In the genomic region with DNA sequence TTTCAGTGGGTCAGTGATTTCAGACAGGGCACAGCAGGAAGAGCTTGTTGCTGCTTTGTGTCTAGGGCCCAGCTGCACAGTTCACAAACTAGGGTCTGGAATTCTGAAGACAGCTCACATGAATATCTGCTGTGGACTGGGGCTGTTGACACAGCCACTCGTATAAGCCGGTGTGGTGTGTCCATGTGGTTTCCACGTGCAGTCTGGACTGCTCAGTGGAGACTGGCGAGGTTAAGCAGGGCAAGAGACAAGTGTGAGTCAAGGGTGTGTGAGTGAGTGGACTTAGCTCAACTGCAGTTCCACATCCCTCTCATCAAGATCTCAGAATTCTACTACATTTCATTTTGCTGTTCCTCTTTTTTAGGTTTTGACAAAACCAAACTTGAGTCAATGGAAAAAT, we compare ENCODE assay signal across 21 mouse cellular contexts. TPM values are rescaled to one million over a fixed set of nuclear protein-coding genes. Genes with fewer than 3 reads are reported as not detected.
"Had no signal": no experiment of that assay in that cellular context is flagged by ENCODE, and none has a peak within 500 bp of the region (broad histone marks: within the 10 kb centered on the region; RNA-seq: fewer than 3 reads in every experiment).

No protein-coding gene starts in this region.

- H3K4me2 ChIP-seq: limb, embryonic 13.5 days; liver, embryonic 11.5 days; liver, embryonic 15.5 days; lung, embryonic 14.5 days; neural tube, embryonic 12.5 days; stomach, embryonic 15.5 days had no signal

- H3K27me3 ChIP-seq: limb, embryonic 13.5 days; liver, embryonic 15.5 days; neural tube, embryonic 12.5 days; stomach, embryonic 15.5 days had no signal

- DNase-seq: kidney, adult 11 months; kidney, postnatal 10 days; left cerebral cortex, postnatal 4 days; lung, embryonic 14.5 days; lung, postnatal 4 days; midbrain, embryonic 14.5 days; right cerebral cortex, postnatal 14 days; thymus, postnatal 14 days had no signal

- H3K4me1 ChIP-seq: limb, embryonic 13.5 days; liver, embryonic 15.5 days; midbrain, embryonic 10.5 days; neural tube, embryonic 12.5 days; stomach, embryonic 15.5 days had no signal

- H3K9me3 ChIP-seq: limb, embryonic 13.5 days; liver, embryonic 15.5 days; midbrain, embryonic 10.5 days; neural tube, embryonic 12.5 days; stomach, embryonic 15.5 days had no signal

- H3K27ac ChIP-seq: layer of hippocampus, adult 2 months; limb, embryonic 13.5 days; liver, embryonic 15.5 days; midbrain, embryonic 10.5 days; neural tube, embryonic 12.5 days; stomach, embryonic 15.5 days had no signal

- H3K9ac ChIP-seq: limb, embryonic 13.5 days; liver, embryonic 15.5 days; lung, embryonic 14.5 days; neural tube, embryonic 12.5 days; stomach, embryonic 15.5 days had no signal

- H3K4me3 ChIP-seq: layer of hippocampus, adult 2 months; limb, embryonic 13.5 days; liver, embryonic 15.5 days; midbrain, embryonic 10.5 days; myocyte; neural tube, embryonic 12.5 days; stomach, embryonic 15.5 days had no signal

RNA-seq across cellular contexts. Expression of gene AY074887, which starts 58.7 kb away (rescaled TPM):
- total RNA-seq: layer of hippocampus, adult 2 months; layer of hippocampus, postnatal 14 days; left cerebral cortex, adult 18-20 months; left cerebral cortex, postnatal 10 days; left cerebral cortex, postnatal 4 days; megakaryocyte, adult 5-6 weeks had no signal
- polyA plus RNA-seq: spleen, adult 2 months had no signal
